Mouse (Mus musculus) lung, embryonic 14.5 days (tissue): ENCODE results near the gene Ski. TPM values are rescaled to one million over a fixed set of nuclear protein-coding genes. Genes with fewer than 3 reads are reported as not detected.

ENCODE experiments used
- ATAC-seq: fragments of 200-750 bp; cut with Nextera tagmentation; 2 replicates; pipeline ENCODE4 v1.8.0; 2017; ENCODE audit warnings: mild to moderate bottlenecking, moderate TSS enrichment, moderate library complexity; ENCODE audit not compliant: insufficient read depth
- DNase-seq: peaks from one replicate; pipeline ENCODE4 v3.0.0-alpha.2; 2015
- H3K27ac ChIP-seq: fragments of 300-500 bp; sonication (generic); 2 replicates; pipeline ENCODE4 v1.5.1; 2014; ENCODE audit warnings: low read depth, mild to moderate bottlenecking, moderate library complexity
- H3K27me3 ChIP-seq: fragments of 300-500 bp; sonication (generic); 2 replicates; pipeline ENCODE4 v1.6.1; 2014; ENCODE audit warnings: low read length, control low read depth; ENCODE audit not compliant: insufficient read depth
- H3K36me3 ChIP-seq: fragments of 300-500 bp; sonication (generic); 2 replicates; pipeline ENCODE4 v1.6.1; 2014; ENCODE audit warnings: control low read depth; ENCODE audit not compliant: insufficient read depth
- H3K4me1 ChIP-seq: fragments of 300-500 bp; sonication (generic); 2 replicates; pipeline ENCODE4 v1.6.1; 2014; ENCODE audit warnings: antibody characterized with exemption, control low read depth; ENCODE audit not compliant: insufficient read depth
- H3K4me2 ChIP-seq: fragments of 300-500 bp; sonication (generic); 2 replicates; pipeline ENCODE4 v1.6.1; 2014; ENCODE audit warnings: mild to moderate bottlenecking
- H3K4me3 ChIP-seq: fragments of 300-500 bp; sonication (generic); 2 replicates; pipeline ENCODE4 v1.5.1; 2014; ENCODE audit warnings: low read depth, low read length
- H3K9ac ChIP-seq: fragments of 300-500 bp; sonication (generic); 2 replicates; pipeline ENCODE4 v1.6.1; 2014
- H3K9me3 ChIP-seq: fragments of 300-500 bp; sonication (generic); 2 replicates; pipeline ENCODE4 v1.6.1; 2016; ENCODE audit warnings: low read depth, low read length, control low read depth
- CTCF ChIP-seq: IDR thresholded peaks from 2 replicates; pipeline ENCODE4 v1.5.1; 2016; ENCODE audit warnings: antibody characterized with exemption, low read depth
- whole genome bisulfite sequencing: fragments of 180-500 bp; shearing (Covaris S2); extraction: QIAGEN DNeasy Blood & Tissue Kit; methylation state at CpG from one replicate; pipeline ENCODE4 v1.1.7; 2014; 5-methylcytosine and 5-hydroxymethylcytosine counted together
- polyA plus RNA-seq: library from polyadenylated mRNA; unstranded; fragments of >200 nt; fragmentation: Nextera tagmentation; extraction: Ambion mirVana; gene quantifications from 2 replicates; pipeline ENCODE4 v1.2.1, GENCODE M21; 2014

Ski gene
- 23.7 and 25.8 TPM in 2 replicates for polyA plus RNA-seq

- no peak for DNase-seq
- peak within 1 kb of the TSS; percentile 95 for H3K9ac ChIP-seq
- H3K9me3 ChIP-seq, result no peaks in the 10 kb centered on the region
- TF ChIP-seq CTCF, result no peak
- 0 out of 2 replicates have a peak, but pooled peaks cover 15% of the 10 kb centered on the region for H3K36me3 ChIP-seq
- H3K27me3 ChIP-seq, result no peaks in the 10 kb centered on the region
- no peak for ATAC-seq
- peak within 1 kb of the TSS; percentile 99 for H3K4me2 ChIP-seq
- H3K4me1 ChIP-seq, result peaks cover 32% of the 10 kb centered on the region
- peak within 1 kb of the TSS; percentile 97 for H3K27ac ChIP-seq
- peak within 1 kb of the TSS; percentile 91 for H3K4me3 ChIP-seq
- 2% methylated on average over 25 of the region's 63 CpGs for WGBS
Observed at GRCm38 (mm10) chr4:155222552-155222840, at the start of gene Ski. Gene Ski (minus strand): TSS chr4:155222592.

- DNase-seq (peak; percentile 83), ATAC-seq (peak; percentile 19; the same call in 1 of the 2 replicates)
- H3K9me3 ChIP-seq, result no peaks in the 10 kb centered on the region
- WGBS, result 19% methylated on average over 5 of the region's 5 CpGs
- no peaks in the 10 kb centered on the region for H3K27me3 ChIP-seq
- peak overlapping the region; percentile 38; the same call in 1 of the 2 replicates for H3K27ac ChIP-seq
- H3K4me1 ChIP-seq, result peaks cover 6% of the 10 kb centered on the region; the same call in 1 of the 2 replicates
- no peak overlapping the region for H3K9ac ChIP-seq
- no peaks in the 10 kb centered on the region for H3K36me3 ChIP-seq
- no peak overlapping the region for H3K4me2 ChIP-seq
- no peak overlapping the region for H3K4me3 ChIP-seq
- TF ChIP-seq CTCF, result peak; percentile 79
Observed at GRCm38 (mm10) chr4:155268382-155268781, 46.0 kb upstream of the Ski start.

GRCm38 (mm10) chr4:155267639-155268175, 45.3 kb upstream of the Ski start:
- no peaks in the 10 kb centered on the region for H3K36me3 ChIP-seq
- H3K4me2 ChIP-seq, result peak overlapping the region; percentile 16; the same call in 1 of the 2 replicates
- H3K27me3 ChIP-seq, result no peaks in the 10 kb centered on the region
- ATAC-seq, result peak; percentile 69
- peak; percentile 73 for DNase-seq
- H3K27ac ChIP-seq, result peak overlapping the region; percentile 68
- no peak for TF ChIP-seq CTCF
- H3K9me3 ChIP-seq, result no peaks in the 10 kb centered on the region
- H3K4me3 ChIP-seq, result no peak overlapping the region
- WGBS, result 32% methylated on average over 12 of the region's 12 CpGs
- H3K9ac ChIP-seq, result no peak overlapping the region
- H3K4me1 ChIP-seq, result peaks cover 6% of the 10 kb centered on the region; the same call in 1 of the 2 replicates

GRCm38 (mm10) chr4:155267047-155267543, 44.7 kb upstream of the Ski start:
- TF ChIP-seq CTCF, result no peak
- H3K27me3 ChIP-seq, result no peaks in the 10 kb centered on the region
- ATAC-seq (peak; percentile 53), DNase-seq (peak; percentile 61)
- H3K4me2 ChIP-seq, result no peak overlapping the region
- H3K4me1 ChIP-seq, result peaks cover 6% of the 10 kb centered on the region; the same call in 1 of the 2 replicates
- no peaks in the 10 kb centered on the region for H3K9me3 ChIP-seq
- H3K27ac ChIP-seq, result peak overlapping the region; percentile 68
- no peak overlapping the region for H3K4me3 ChIP-seq
- H3K36me3 ChIP-seq, result no peaks in the 10 kb centered on the region
- H3K9ac ChIP-seq, result no peak overlapping the region
- WGBS, result 37% methylated on average over 7 of the region's 7 CpGs

GRCm38 (mm10) chr4:155264521-155265321, 42.3 kb upstream of the Ski start:
- H3K27me3 ChIP-seq, result no peaks in the 10 kb centered on the region
- H3K9me3 ChIP-seq, result no peaks in the 10 kb centered on the region
- H3K36me3 ChIP-seq, result no peaks in the 10 kb centered on the region
- H3K4me2 ChIP-seq, result no peak overlapping the region
- H3K4me3 ChIP-seq, result no peak overlapping the region
- DNase-seq (no peak), ATAC-seq (no peak)
- H3K4me1 ChIP-seq, result peaks cover 6% of the 10 kb centered on the region; the same call in 1 of the 2 replicates
- 85% methylated on average over 3 of the region's 3 CpGs for WGBS
- no peak overlapping the region for H3K27ac ChIP-seq
- TF ChIP-seq CTCF, result no peak
- no peak overlapping the region for H3K9ac ChIP-seq

- no peak for TF ChIP-seq CTCF
- no peak overlapping the region for H3K4me2 ChIP-seq
- H3K36me3 ChIP-seq, result peaks cover 11% of the 10 kb centered on the region; the same call in 1 of the 2 replicates
- no peak overlapping the region for H3K27ac ChIP-seq
- H3K4me1 ChIP-seq, result peaks cover 12% of the 10 kb centered on the region
- H3K27me3 ChIP-seq, result no peaks in the 10 kb centered on the region
- WGBS, result 82% methylated on average over 6 of the region's 6 CpGs
- no peak for DNase-seq
- H3K9ac ChIP-seq, result no peak overlapping the region
- H3K4me3 ChIP-seq, result no peak overlapping the region
- no peaks in the 10 kb centered on the region for H3K9me3 ChIP-seq
- ATAC-seq, result no peak
Observed at GRCm38 (mm10) chr4:155252253-155252652, 29.9 kb upstream of the Ski start.

- Histone ChIP-seq H3K4me1 (peaks cover 12% of the 10 kb centered on the region), H3K4me2 (peak overlapping the region; percentile 86), H3K9ac (peak overlapping the region; percentile 70; the same call in 1 of the 2 replicates), H3K36me3 (0 out of 2 replicates have a peak, but pooled peaks cover 6% of the 10 kb centered on the region), H3K4me3 (peak overlapping the region; percentile 45), H3K27ac (peak overlapping the region; percentile 97; the same call in 1 of the 2 replicates), H3K27me3 (no peaks in the 10 kb centered on the region), H3K9me3 (no peaks in the 10 kb centered on the region)
- no peak for TF ChIP-seq CTCF
- whole genome bisulfite sequencing, result 37% methylated on average over 3 of the region's 3 CpGs
- no peak for ATAC-seq
- peak; percentile 51 for DNase-seq
Observed at GRCm38 (mm10) chr4:155251147-155251546, 28.8 kb upstream of the Ski start.
